Mouse (Mus musculus) CH12.LX (cell line): ENCODE measurements at regions not wholly inside any gene's neighbourhood (a gene's known extent, or its start where the extent isn't known, plus 50 kb on each side); places are given as distances from the start of the nearest gene placed in this dataset.

Source experiments
- DNase-seq: peaks from one replicate; pipeline ENCODE4 v3.0.0-alpha.2; 2013; ENCODE audit errors: extremely low read depth
- H3K27ac ChIP-seq: 2 replicates; pipeline ENCODE4 v1.5.1; 2012; ENCODE audit warnings: low read depth, mild to moderate bottlenecking, control low read depth, moderate library complexity; ENCODE audit not compliant: insufficient read depth
- H3K27me3 ChIP-seq: replicated peaks from 2 replicates; pipeline ENCODE3; 2012; ENCODE audit warnings: inconsistent platforms
- H3K36me3 ChIP-seq, 2 experiments: replicated peaks in 1 of 2; 2 replicates each; pipeline versions ENCODE3 to v1.6.1; 2012; ENCODE audit warnings: inconsistent platforms in 1 of 2, low read length in 1 of 2, mild to moderate bottlenecking in 1 of 2, mixed read lengths in 1 of 2, moderate library complexity in 1 of 2; ENCODE audit not compliant: control insufficient read depth in 1 of 2, insufficient read depth in 1 of 2
- H3K4me1 ChIP-seq, 2 experiments: 2 replicates each; pipeline ENCODE4 v1.6.1; 2012; ENCODE audit warnings: inconsistent platforms in 1 of 2, moderate library complexity in 1 of 2; ENCODE audit not compliant: insufficient read depth in 2 of 2, control insufficient read depth in 1 of 2
- H3K4me2 ChIP-seq: 2 replicates; pipeline ENCODE4 v1.6.1; 2012; ENCODE audit warnings: low read depth, mild to moderate bottlenecking, control low read depth; ENCODE audit not compliant: poor library complexity, insufficient read depth, severe bottlenecking
- H3K4me3 ChIP-seq, 3 experiments: fragments of 150-350 bp in 1 of 3; sonication (generic) in 1 of 3; replicated peaks in 1 of 3; 2 replicates each; pipeline versions ENCODE3 to v1.5.1; 2011 to 2012; ENCODE audit warnings: low read depth in 2 of 3, low read length in 2 of 3, mild to moderate bottlenecking in 2 of 3, moderate library complexity in 2 of 3, control low read depth in 1 of 3, improper control_type of control experiment in 1 of 3, inconsistent platforms in 1 of 3, mixed read lengths in 1 of 3; ENCODE audit not compliant: poor library complexity in 1 of 3
- H3K79me2 ChIP-seq: replicated peaks from 2 replicates; pipeline ENCODE4 v1.6.1; 2012; ENCODE audit warnings: mild to moderate bottlenecking, moderate library complexity; ENCODE audit not compliant: control insufficient read depth, poor library complexity, insufficient read depth, severe bottlenecking; ENCODE audit errors: extremely low read depth
- H3K9ac ChIP-seq: 2 replicates; pipeline ENCODE4 v1.6.1; 2012; ENCODE audit warnings: low read depth, mild to moderate bottlenecking, control low read depth, moderate library complexity; ENCODE audit not compliant: insufficient read depth
- H3K9me3 ChIP-seq: replicated peaks from 2 replicates; pipeline ENCODE3; 2012; ENCODE audit warnings: low read length, inconsistent platforms, mixed read lengths
- BHLHE40 ChIP-seq: IDR thresholded peaks from 2 replicates; pipeline ENCODE4 v1.6.1; 2011; ENCODE audit warnings: mild to moderate bottlenecking, low read depth, low read length, improper control_type of control experiment
- CHD2 ChIP-seq: IDR thresholded peaks from 2 replicates; pipeline ENCODE4 v1.6.1; 2011; ENCODE audit warnings: low read length, improper control_type of control experiment
- E2F4 ChIP-seq: IDR thresholded peaks from 2 replicates; pipeline ENCODE4 v1.6.1; 2011; ENCODE audit warnings: low read depth, low read length, improper control_type of control experiment; ENCODE audit not compliant: insufficient replicate concordance
- ELF1 ChIP-seq: IDR thresholded peaks from 2 replicates; pipeline ENCODE4 v1.6.1; 2014; ENCODE audit warnings: low read depth, mild to moderate bottlenecking, inconsistent platforms, low read length, improper control_type of control experiment
- EP300 ChIP-seq: IDR thresholded peaks from 2 replicates; pipeline ENCODE4 v1.6.1; 2011; ENCODE audit warnings: low read length, improper control_type of control experiment
- GABPA ChIP-seq: IDR thresholded peaks from 2 replicates; pipeline ENCODE4 v1.6.1; 2012; ENCODE audit warnings: low read depth, low read length, improper control_type of control experiment, inconsistent platforms; ENCODE audit not compliant: insufficient replicate concordance
- JUN ChIP-seq: IDR thresholded peaks from 2 replicates; pipeline ENCODE4 v1.6.1; 2011; ENCODE audit warnings: low read depth, mild to moderate bottlenecking, low read length, improper control_type of control experiment, moderate library complexity; ENCODE audit not compliant: insufficient read depth
- KAT2A ChIP-seq: IDR thresholded peaks from 2 replicates; pipeline ENCODE4 v1.6.1; 2012; ENCODE audit warnings: low read length, improper control_type of control experiment, inconsistent platforms; ENCODE audit not compliant: insufficient replicate concordance
- MAFK ChIP-seq: IDR thresholded peaks from 2 replicates; pipeline ENCODE4 v1.6.1; 2011; ENCODE audit warnings: low read length, improper control_type of control experiment; ENCODE audit not compliant: insufficient replicate concordance
- MAZ ChIP-seq: IDR thresholded peaks from 2 replicates; pipeline ENCODE4 v1.6.1; 2012; ENCODE audit warnings: low read depth, mild to moderate bottlenecking, inconsistent platforms, low read length, improper control_type of control experiment, moderate library complexity
- MEF2A ChIP-seq: IDR thresholded peaks from 2 replicates; pipeline ENCODE4 v1.6.1; 2014; ENCODE audit warnings: low read depth, mild to moderate bottlenecking, inconsistent platforms, low read length, improper control_type of control experiment, borderline replicate concordance
- MYC ChIP-seq: IDR thresholded peaks from 2 replicates; pipeline ENCODE4 v1.6.1; 2011; ENCODE audit warnings: low read depth, mild to moderate bottlenecking, improper control_type of control experiment, low read length
- NELFE ChIP-seq: IDR thresholded peaks from 2 replicates; pipeline ENCODE4 v1.6.1; 2011; ENCODE audit warnings: low read depth, low read length, improper control_type of control experiment
- NRF1 ChIP-seq: IDR thresholded peaks from 2 replicates; pipeline ENCODE4 v1.6.1; 2014; ENCODE audit warnings: low read depth, mild to moderate bottlenecking, inconsistent platforms, low read length, improper control_type of control experiment, moderate library complexity
- POLR2AphosphoS2 ChIP-seq: IDR thresholded peaks from 2 replicates; pipeline ENCODE4 v1.6.1; 2011; ENCODE audit warnings: low read depth, low read length, improper control_type of control experiment
- RAD21 ChIP-seq: IDR thresholded peaks from 2 replicates; pipeline ENCODE4 v1.6.1; 2011; ENCODE audit warnings: low read depth, mild to moderate bottlenecking, low read length, improper control_type of control experiment, moderate library complexity
- RCOR1 ChIP-seq: conservative IDR thresholded peaks from 2 replicates; pipeline ENCODE4 v1.6.1; 2012; ENCODE audit warnings: low read depth, mild to moderate bottlenecking, inconsistent platforms, low read length, improper control_type of control experiment
- SIN3A ChIP-seq: IDR thresholded peaks from 2 replicates; pipeline ENCODE4 v1.6.1; 2012; ENCODE audit warnings: low read length, improper control_type of control experiment, inconsistent platforms
- TBP ChIP-seq: conservative IDR thresholded peaks from 2 replicates; pipeline ENCODE4 v1.6.1; 2011; ENCODE audit warnings: low read depth, low read length, improper control_type of control experiment
- UBTF ChIP-seq: IDR thresholded peaks from 2 replicates; pipeline ENCODE4 v1.6.1; 2012; ENCODE audit warnings: low read depth, mild to moderate bottlenecking, inconsistent platforms, low read length, improper control_type of control experiment, moderate library complexity
- USF1 ChIP-seq: IDR thresholded peaks from 2 replicates; pipeline ENCODE4 v1.6.1; 2014; ENCODE audit warnings: low read depth, mild to moderate bottlenecking, inconsistent platforms, low read length, improper control_type of control experiment
- USF2 ChIP-seq: conservative IDR thresholded peaks from 2 replicates; pipeline ENCODE4 v1.6.1; 2011; ENCODE audit warnings: low read depth, low read length, improper control_type of control experiment
- ZMIZ1 ChIP-seq: IDR thresholded peaks from 2 replicates; pipeline ENCODE4 v1.6.1; 2012; ENCODE audit warnings: low read depth, mild to moderate bottlenecking, inconsistent platforms, low read length, improper control_type of control experiment
- ZNF384 ChIP-seq: IDR thresholded peaks from 2 replicates; pipeline ENCODE4 v1.6.1; 2012; ENCODE audit warnings: low read depth, low read length, improper control_type of control experiment, inconsistent platforms
- dilution Hi-C: fragments of 300-500 bp; cut with MboI; formaldehyde crosslinking; loops from 2 replicates; pipeline ENCODE4 v1.14.3; 2020; ENCODE audit warnings: low sequenced_read_pairs; ENCODE audit not compliant: extremely low pct_unique_long_range_greater_than_20kb, extremely low pct_ligation_motif_present
- in situ Hi-C: fragments of 300-500 bp; cut with MboI; formaldehyde crosslinking; loops from 3 replicates; pipeline ENCODE4 v1.14.3; 2019; ENCODE audit warnings: low sequenced_read_pairs, low pct_ligation_motif_present, low pct_unique_long_range_greater_than_20kb, mixed read lengths

DNA sequence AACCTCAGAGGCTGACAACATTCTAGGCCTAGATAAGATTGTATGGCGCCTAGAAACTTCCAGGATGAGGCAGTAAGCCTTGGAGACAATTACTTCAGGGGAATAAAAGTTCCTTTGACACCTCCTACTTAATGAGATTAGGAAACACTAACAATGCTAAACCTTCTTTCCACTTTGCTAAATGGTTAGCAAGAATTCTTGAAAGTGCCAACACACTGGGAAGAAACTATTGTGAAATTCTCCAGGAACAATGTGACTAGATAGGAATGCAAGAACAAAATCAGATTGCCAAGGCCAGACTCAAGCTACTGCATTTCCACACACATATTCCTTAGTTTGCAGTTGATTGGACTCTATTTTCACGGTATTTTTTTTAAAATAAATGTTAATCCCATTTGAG is 76.0 kb upstream of the Dpyd start:
- Histone ChIP-seq H3K4me1 (peaks cover 0 to 9% of the 10 kb centered on the region in 2 experiments; a peak in 2 of 4 replicates), H3K4me2 (no peak overlapping the region), H3K4me3 (no peak overlapping the region), H3K9me3 (no peaks in the 10 kb centered on the region), H3K79me2 (no peaks in the 10 kb centered on the region), H3K27me3 (no peaks in the 10 kb centered on the region), H3K36me3 (no peaks in the 10 kb centered on the region), H3K9ac (no peak overlapping the region), H3K27ac (no peak overlapping the region)
- no peak for DNase-seq
- TF ChIP-seq UBTF = no peak
- TF ChIP-seq NELFE = no peak
- no peak for TF ChIP-seq GABPA
- TF ChIP-seq CHD2 = no peak
- TF ChIP-seq TBP = no peak
- no peak for TF ChIP-seq MEF2A
- TF ChIP-seq KAT2A = no peak
- TF ChIP-seq NRF1 = no peak
- no peak for TF ChIP-seq MAZ
- TF ChIP-seq USF2 = no peak
- no peak for TF ChIP-seq MYC
- TF ChIP-seq EP300 = no peak
- no peak for TF ChIP-seq RCOR1
- no peak for TF ChIP-seq ZNF384
- TF ChIP-seq JUN = no peak
- dilution Hi-C loops = no loop called here
- in situ Hi-C loops = no loop called here

DNA sequence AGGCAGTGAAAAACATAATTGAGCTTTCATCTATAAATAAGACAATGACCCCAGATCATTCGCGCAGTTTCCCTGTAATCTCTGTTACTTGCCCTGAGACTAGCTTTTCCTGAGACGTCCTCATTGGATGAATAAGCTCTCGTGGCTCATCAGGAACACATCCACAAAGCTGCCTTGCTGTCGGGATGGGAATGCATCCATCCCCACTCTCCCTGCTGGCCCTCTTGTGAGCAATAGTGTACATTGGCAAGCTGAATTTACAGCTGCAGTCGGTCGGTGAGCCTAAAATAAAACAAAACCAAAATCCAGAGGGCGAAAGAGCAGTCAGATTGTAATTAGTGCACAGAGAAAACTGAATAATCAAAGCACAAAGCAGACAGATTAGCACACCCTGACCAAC is 74.5 kb upstream of the Dpyd start:
- Histone ChIP-seq H3K27ac (no peak overlapping the region), H3K9me3 (no peaks in the 10 kb centered on the region), H3K79me2 (no peaks in the 10 kb centered on the region), H3K4me2 (no peak overlapping the region), H3K27me3 (no peaks in the 10 kb centered on the region), H3K9ac (no peak overlapping the region), H3K4me1 (peaks cover 0 to 9% of the 10 kb centered on the region in 2 experiments; a peak in 2 of 4 replicates), H3K4me3 (no peak overlapping the region), H3K36me3 (no peaks in the 10 kb centered on the region)
- no peak for TF ChIP-seq USF2
- no peak for TF ChIP-seq TBP
- TF ChIP-seq MYC = no peak
- no peak for TF ChIP-seq GABPA
- no peak for TF ChIP-seq ZMIZ1
- no peak for TF ChIP-seq EP300
- TF ChIP-seq RAD21 = no peak
- no peak for TF ChIP-seq MAFK
- no peak for TF ChIP-seq SIN3A
- no peak for TF ChIP-seq KAT2A
- TF ChIP-seq ELF1 = no peak
- no peak for TF ChIP-seq USF1
- no peak for TF ChIP-seq E2F4
- no peak for TF ChIP-seq POLR2AphosphoS2
- no peak for TF ChIP-seq CHD2
- TF ChIP-seq BHLHE40 = no peak
- TF ChIP-seq UBTF = no peak
- in situ Hi-C loops = no loop called here
- dilution Hi-C loops = no loop called here
- DNase-seq = no peak
